Mouse (Mus musculus) myocyte (in vitro differentiated cells): ENCODE data around the gene Pcdh7. TPM values are rescaled to one million over a fixed set of nuclear protein-coding genes. Genes with fewer than 3 reads are reported as not detected.

Source experiments
- H3K27me3 ChIP-seq: one replicate; pipeline ENCODE4 v1.6.1; 2011; ENCODE audit not compliant: control insufficient read depth, insufficient read depth, insufficient read length
- H3K36me3 ChIP-seq: one replicate; pipeline ENCODE4 v1.6.1; 2011; ENCODE audit not compliant: control insufficient read depth, insufficient read depth
- H3K4me2 ChIP-seq: one replicate; pipeline ENCODE4 v1.6.1; 2011; ENCODE audit warnings: low read depth, control low read depth
- H3K4me3 ChIP-seq: one replicate; pipeline ENCODE4 v1.5.1; 2011; ENCODE audit warnings: mild to moderate bottlenecking, control low read depth, moderate library complexity
- H3K79me2 ChIP-seq: one replicate; pipeline ENCODE4 v1.6.1; 2011; ENCODE audit not compliant: control insufficient read depth, insufficient read depth
- H3ac ChIP-seq: one replicate; pipeline ENCODE4 v1.6.1; 2011; ENCODE audit not compliant: control insufficient read depth, insufficient read length
- CEBPB ChIP-seq: IDR thresholded peaks from 2 replicates; pipeline ENCODE4 v1.6.1; 2011; ENCODE audit warnings: mild to moderate bottlenecking, moderate library complexity; ENCODE audit not compliant: poor library complexity, insufficient read depth, severe bottlenecking
- E2F4 ChIP-seq: IDR thresholded peaks from one replicate; pipeline ENCODE4 v1.6.1; 2011; ENCODE audit warnings: mild to moderate bottlenecking, control low read depth, moderate library complexity; ENCODE audit not compliant: insufficient read depth
- MAX ChIP-seq: IDR thresholded peaks from one replicate; pipeline ENCODE4 v1.6.1; 2011; ENCODE audit warnings: low read depth, mild to moderate bottlenecking, control low read depth
- MYOD1 ChIP-seq, 3 experiments: IDR thresholded peaks; one replicate each; pipeline ENCODE4 v1.6.1; 2011; ENCODE audit warnings: control low read depth in 2 of 3, low read depth in 2 of 3, mild to moderate bottlenecking in 2 of 3, moderate library complexity in 1 of 3; ENCODE audit not compliant: insufficient read length in 2 of 3, control insufficient read depth in 1 of 3
- MYOG ChIP-seq, 3 experiments: IDR thresholded peaks; one replicate each; pipeline ENCODE4 v1.6.1; 2011; ENCODE audit warnings: control low read depth in 2 of 3, low read depth in 2 of 3, mild to moderate bottlenecking in 2 of 3; ENCODE audit not compliant: insufficient read length in 2 of 3, control insufficient read depth in 1 of 3, insufficient read depth in 1 of 3
- POLR2A ChIP-seq: IDR thresholded peaks from one replicate; pipeline ENCODE4 v1.6.1; 2011; ENCODE audit warnings: low read depth, mild to moderate bottlenecking, control low read depth, moderate library complexity; ENCODE audit not compliant: insufficient read length
- POLR2AphosphoS2 ChIP-seq: IDR thresholded peaks from one replicate; pipeline ENCODE4 v1.6.1; 2011; ENCODE audit warnings: low read depth, control low read depth; ENCODE audit not compliant: insufficient read length
- REST ChIP-seq: IDR thresholded peaks from one replicate; pipeline ENCODE4 v1.6.1; 2011; ENCODE audit warnings: mild to moderate bottlenecking, control low read depth, moderate library complexity; ENCODE audit not compliant: insufficient read depth, insufficient read length
- SRF ChIP-seq: IDR thresholded peaks from one replicate; pipeline ENCODE4 v1.6.1; 2011; ENCODE audit warnings: low read depth; ENCODE audit not compliant: control insufficient read depth, insufficient read length
- TCF12 ChIP-seq: IDR thresholded peaks from one replicate; pipeline ENCODE4 v1.6.1; 2011; ENCODE audit warnings: mild to moderate bottlenecking, control low read depth; ENCODE audit not compliant: poor library complexity, insufficient read depth, severe bottlenecking
- TCF3 ChIP-seq: IDR thresholded peaks from one replicate; pipeline ENCODE4 v1.6.1; 2011; ENCODE audit warnings: low read depth, control low read depth; ENCODE audit not compliant: insufficient read length
- USF1 ChIP-seq: IDR thresholded peaks from one replicate; pipeline ENCODE4 v1.6.1; 2011; ENCODE audit warnings: low read depth, mild to moderate bottlenecking, control low read depth, moderate library complexity
- polyA plus RNA-seq: library from polyadenylated mRNA; unstranded; fragments of >200 nt; fragmentation: generic; extraction: Trizol; gene quantifications from one replicate; pipeline ENCODE4 v1.2.1, GENCODE M21; 2012; ENCODE audit warnings: missing spikeins

Gene Pcdh7
- polyA plus RNA-seq, 1 experiment: 16.0 TPM

- Histone ChIP-seq H3K27me3 (no peaks in the 10 kb centered on the region), H3K4me3 (no peak overlapping the region), H3ac (no peak overlapping the region), H3K36me3 (no peaks in the 10 kb centered on the region), H3K79me2 (no peaks in the 10 kb centered on the region), H3K4me2 (no peak overlapping the region)
- TF ChIP-seq POLR2AphosphoS2 (no peak), E2F4 (no peak), MAX (no peak), TCF3 (no peak), TCF12 (no peak), SRF (no peak), CEBPB (no peak), MYOD1 (IDR thresholded peaks at IDR 0.05; ENCODE audit: control insufficient read depth in 1 of 3, insufficient read length in 2 of 3, low read depth in 2 of 3) (no peak), POLR2A (no peak), REST (no peak), USF1 (no peak), MYOG (IDR thresholded peaks at IDR 0.05; ENCODE audit: control insufficient read depth in 1 of 3, insufficient read depth in 1 of 3, insufficient read length in 2 of 3, low read depth in 2 of 3) (no peak)
Measured at GRCm38 (mm10) chr5:57780574-57780973, 62.8 kb downstream of the Pcdh7 start.

GRCm38 (mm10) chr5:57781950-57782349 is 64.2 kb downstream of the Pcdh7 start:
- Histone ChIP-seq H3K79me2 (no peaks in the 10 kb centered on the region), H3K4me2 (no peak overlapping the region), H3K36me3 (no peaks in the 10 kb centered on the region), H3K27me3 (no peaks in the 10 kb centered on the region), H3K4me3 (no peak overlapping the region), H3ac (no peak overlapping the region)
- no peak for TF ChIP-seq TCF12
- TF ChIP-seq CEBPB: no peak
- no peak for TF ChIP-seq MAX
- TF ChIP-seq MYOG (IDR thresholded peaks at IDR 0.05; ENCODE audit: control insufficient read depth in 1 of 3, insufficient read depth in 1 of 3, insufficient read length in 2 of 3, low read depth in 2 of 3): no peak

- Histone ChIP-seq H3K27me3 (no peaks in the 10 kb centered on the region), H3K4me3 (no peak overlapping the region), H3K36me3 (no peaks in the 10 kb centered on the region), H3K79me2 (no peaks in the 10 kb centered on the region), H3K4me2 (no peak overlapping the region), H3ac (no peak overlapping the region)
- TF ChIP-seq TCF3 (no peak), MYOG (IDR thresholded peaks at IDR 0.05; ENCODE audit: control insufficient read depth in 1 of 3, insufficient read depth in 1 of 3, insufficient read length in 2 of 3, low read depth in 2 of 3) (no peak), SRF (no peak), CEBPB (no peak), POLR2A (no peak), MYOD1 (IDR thresholded peaks at IDR 0.05; ENCODE audit: control insufficient read depth in 1 of 3, insufficient read length in 2 of 3, low read depth in 2 of 3) (no peak), POLR2AphosphoS2 (no peak), TCF12 (no peak), E2F4 (no peak), USF1 (no peak), MAX (no peak), REST (no peak)
Measured at GRCm38 (mm10) chr5:57782546-57782945, 64.8 kb downstream of the Pcdh7 start.

GRCm38 (mm10) chr5:57788775-57789509 is 71.2 kb downstream of the Pcdh7 start:
- H3ac ChIP-seq: no peak overlapping the region
- TF ChIP-seq MAX (no peak), MYOG (IDR thresholded peaks at IDR 0.05; ENCODE audit: control insufficient read depth in 1 of 3, insufficient read depth in 1 of 3, insufficient read length in 2 of 3, low read depth in 2 of 3) (no peak), E2F4 (no peak), POLR2AphosphoS2 (no peak), SRF (no peak), MYOD1 (IDR thresholded peaks at IDR 0.05; ENCODE audit: control insufficient read depth in 1 of 3, insufficient read length in 2 of 3, low read depth in 2 of 3) (no peak), TCF12 (no peak)
- no peaks in the 10 kb centered on the region for H3K27me3 ChIP-seq
- no peaks in the 10 kb centered on the region for H3K36me3 ChIP-seq
- no peaks in the 10 kb centered on the region for H3K79me2 ChIP-seq
- no peak overlapping the region for H3K4me3 ChIP-seq
- no peak overlapping the region for H3K4me2 ChIP-seq

- no peak overlapping the region for H3K4me2 ChIP-seq
- H3K4me3 ChIP-seq: no peak overlapping the region
- no peaks in the 10 kb centered on the region for H3K79me2 ChIP-seq
- no peaks in the 10 kb centered on the region for H3K36me3 ChIP-seq
- H3ac ChIP-seq: no peak overlapping the region
- H3K27me3 ChIP-seq: no peaks in the 10 kb centered on the region
- no peak for TF ChIP-seq MYOG (IDR thresholded peaks at IDR 0.05; ENCODE audit: control insufficient read depth in 1 of 3, insufficient read depth in 1 of 3, insufficient read length in 2 of 3, low read depth in 2 of 3)
- TF ChIP-seq USF1: no peak
- no peak for TF ChIP-seq MYOD1 (IDR thresholded peaks at IDR 0.05; ENCODE audit: control insufficient read depth in 1 of 3, insufficient read length in 2 of 3, low read depth in 2 of 3)
- TF ChIP-seq E2F4: no peak
- TF ChIP-seq SRF: no peak
- no peak for TF ChIP-seq CEBPB
- no peak for TF ChIP-seq REST
- no peak for TF ChIP-seq MAX
- no peak for TF ChIP-seq POLR2A
- no peak for TF ChIP-seq POLR2AphosphoS2
- no peak for TF ChIP-seq TCF12
- no peak for TF ChIP-seq TCF3
Measured at GRCm38 (mm10) chr5:57796337-57796736, 78.6 kb downstream of the Pcdh7 start.
